ENCODE assay signal across 12 mouse cellular contexts in genomic region chr8:120685097-120685496, GRCm38 (mm10). TPM values are rescaled to one million over a fixed set of nuclear protein-coding genes. Genes with fewer than 3 reads are reported as not detected.
DNase-seq lines count a peak whose midpoint lies in the region; ATAC-seq and TF ChIP-seq lines count a peak whose summit lies in the region.
"Had no signal": no experiment of that assay in that cellular context is flagged by ENCODE, and none has a peak within 500 bp of the region (broad histone marks: within the 10 kb centered on the region; RNA-seq: fewer than 3 reads in every experiment).

No protein-coding gene starts in this region.

- no peak overlapping the region for H3K9ac ChIP-seq in intestine, embryonic 15.5 days

- TF ChIP-seq POLR2A in small intestine, adult 2 months (IDR thresholded peaks at IDR 0.05; ENCODE audit: low read depth, low read length) = no peak

- peaks cover 42% of the 10 kb centered on the region for H3K27me3 ChIP-seq in embryonic facial prominence, embryonic 10.5 days (replicated peaks; ENCODE audit: low read depth, poor library complexity, severe bottlenecking)
- no peaks in the 10 kb centered on the region; the same call in 1 of the 2 replicates for H3K27me3 ChIP-seq in intestine, embryonic 15.5 days (replicated peaks)
- no peaks in the 10 kb centered on the region for H3K27me3 ChIP-seq in small intestine, adult 2 months (ENCODE audit: control insufficient read depth, insufficient read depth, low read length)

- 69% methylated on average over 5 of the region's 5 CpGs for WGBS in embryonic facial prominence, embryonic 10.5 days
- WGBS in intestine, embryonic 15.5 days = 30% methylated on average over 5 of the region's 5 CpGs
- 26% methylated on average over 5 of the region's 5 CpGs for WGBS in small intestine, adult 2 months

- TF ChIP-seq CTCF in layer of hippocampus, adult 2 months (conservative IDR thresholded peaks at IDR 0.05) = no peak
- no peak for TF ChIP-seq CTCF in small intestine, adult 2 months (IDR thresholded peaks at IDR 0.05; ENCODE audit: extremely low read depth, insufficient read length, insufficient replicate concordance, low read depth, low read length)

- H3K4me1 ChIP-seq in embryonic facial prominence, embryonic 10.5 days = peaks cover 24% of the 10 kb centered on the region
- H3K4me1 ChIP-seq in intestine, embryonic 15.5 days (replicated peaks) = peaks cover 30% of the 10 kb centered on the region
- peaks cover 32% of the 10 kb centered on the region for H3K4me1 ChIP-seq in small intestine, adult 2 months (ENCODE audit: control insufficient read depth, insufficient read depth, insufficient read length, low read length)

- no peak overlapping the region for H3K4me3 ChIP-seq in layer of hippocampus, adult 2 months
- H3K4me3 ChIP-seq in embryonic facial prominence, embryonic 10.5 days = no peak overlapping the region
- H3K4me3 ChIP-seq in intestine, embryonic 15.5 days (replicated peaks) = no peak overlapping the region
- no peak overlapping the region for H3K4me3 ChIP-seq in small intestine, adult 2 months (ENCODE audit: low read depth, low read length)

- no peak for DNase-seq in layer of hippocampus, adult 2 months (ENCODE audit: low spot score in 2 of 2)
- DNase-seq in layer of hippocampus, adult 9-10 months (ENCODE audit: low spot score) = no peak
- DNase-seq in embryonic facial prominence, embryonic 10.5 days (ENCODE audit: low spot score) = no peak
- DNase-seq in kidney, adult 18-20 months = no peak
- no peak for DNase-seq in left cerebral cortex, adult 18-20 months (ENCODE audit: low spot score in 2 of 2)
- DNase-seq in thymus, postnatal 36 days = no peak
- DNase-seq: kidney, postnatal 14 days had no signal

- H3K4me2 ChIP-seq in intestine, embryonic 15.5 days (replicated peaks) = 0 out of 2 replicates have a peak overlapping the region, but pooled peaks have one; percentile 3

- 0 out of 2 replicates have a peak overlapping the region, but pooled peaks have one; percentile 28 for H3K27ac ChIP-seq in layer of hippocampus, adult 2 months
- peak overlapping the region; percentile 21; the same call in 1 of the 2 replicates for H3K27ac ChIP-seq in embryonic facial prominence, embryonic 10.5 days (replicated peaks)
- peak overlapping the region; percentile 85 for H3K27ac ChIP-seq in intestine, embryonic 15.5 days
- H3K27ac ChIP-seq in small intestine, adult 2 months (ENCODE audit: insufficient read depth, low read depth, low read length) = peak overlapping the region; percentile 59

- H3K9me3 ChIP-seq in embryonic facial prominence, embryonic 10.5 days = no peaks in the 10 kb centered on the region
- H3K9me3 ChIP-seq in intestine, embryonic 15.5 days = no peaks in the 10 kb centered on the region

- peak; percentile 76 for ATAC-seq in intestine, embryonic 15.5 days

- H3K36me3 ChIP-seq in embryonic facial prominence, embryonic 10.5 days (replicated peaks) = no peaks in the 10 kb centered on the region
- H3K36me3 ChIP-seq in intestine, embryonic 15.5 days = no peaks in the 10 kb centered on the region
- no peaks in the 10 kb centered on the region for H3K36me3 ChIP-seq in small intestine, adult 2 months (ENCODE audit: control insufficient read depth, insufficient read depth, low read length)

RNA-seq across cellular contexts. Expression of gene Emc8, which starts 16.7 kb away (rescaled TPM):
- total RNA-seq in layer of hippocampus, adult 2 months (2021) = 10 to 100 TPM; 74.1 to 85.4 TPM
- polyA plus RNA-seq in embryonic facial prominence, embryonic 10.5 days (2016; fragmentation: Nextera tagmentation; extraction: Ambion mirVana) = 388 and 400 TPM in 2 replicates
- polyA plus RNA-seq in intestine, embryonic 15.5 days (2015; fragmentation: Nextera tagmentation; extraction: Ambion mirVana) = 235 and 246 TPM in 2 replicates
- 65.0 and 109 TPM in 2 replicates for polyA plus RNA-seq in small intestine, adult 2 months (2012; rRNA removed)
- total RNA-seq in left cerebral cortex, adult 18-20 months (2021) = 10 to 100 TPM; 71.4 to 79.7 TPM

RNA-seq across cellular contexts. Expression of gene Cox4i1, which starts 17.1 kb away (rescaled TPM):
- total RNA-seq in layer of hippocampus, adult 2 months (2021) = 1,000 to 10,000 TPM in 1 of 2 experiments, 100 to 1,000 TPM in 1; 991 to 1,040 TPM
- 874 and 883 TPM in 2 replicates for polyA plus RNA-seq in embryonic facial prominence, embryonic 10.5 days (2016; fragmentation: Nextera tagmentation; extraction: Ambion mirVana)
- polyA plus RNA-seq in intestine, embryonic 15.5 days (2015; fragmentation: Nextera tagmentation; extraction: Ambion mirVana) = 1,472 and 1,529 TPM in 2 replicates
- 631 and 1,064 TPM in 2 replicates for polyA plus RNA-seq in small intestine, adult 2 months (2012; rRNA removed)
- 1,000 to 10,000 TPM; 1,182 TPM for total RNA-seq in left cerebral cortex, adult 18-20 months (2021)

RNA-seq across cellular contexts. Expression of gene Gm27021, which starts 17.2 kb away (rescaled TPM):
- under 1 TPM in 1 of 2 experiments, not detected in 1; 0.69 TPM for total RNA-seq in layer of hippocampus, adult 2 months (2021)
- 3.7 and 4.2 TPM in 2 replicates for polyA plus RNA-seq in embryonic facial prominence, embryonic 10.5 days (2016; fragmentation: Nextera tagmentation; extraction: Ambion mirVana)
- 2.0 and 2.2 TPM in 2 replicates for polyA plus RNA-seq in intestine, embryonic 15.5 days (2015; fragmentation: Nextera tagmentation; extraction: Ambion mirVana)
- 11.4 TPM in 1 of 2 replicates, not detected in the other for polyA plus RNA-seq in small intestine, adult 2 months (2012; rRNA removed)
- total RNA-seq in left cerebral cortex, adult 18-20 months (2021) = under 1 TPM; 0.59 to 0.91 TPM
- total RNA-seq: gastrocnemius, postnatal 4 days; megakaryocyte progenitor cell, adult 5-6 weeks had no signal

RNA-seq across cellular contexts. Expression of gene 1190005I06Rik, which starts 37.7 kb away (rescaled TPM):
- 10 to 100 TPM; 14.0 to 15.6 TPM for total RNA-seq in layer of hippocampus, adult 2 months (2021)
- 2.9 and 3.8 TPM in 2 replicates for polyA plus RNA-seq in embryonic facial prominence, embryonic 10.5 days (2016; fragmentation: Nextera tagmentation; extraction: Ambion mirVana)
- 1.3 and 2.5 TPM in 2 replicates for polyA plus RNA-seq in intestine, embryonic 15.5 days (2015; fragmentation: Nextera tagmentation; extraction: Ambion mirVana)
- 1.6 and 3.6 TPM in 2 replicates for polyA plus RNA-seq in small intestine, adult 2 months (2012; rRNA removed)
- total RNA-seq in left cerebral cortex, adult 18-20 months (2021) = 10 to 100 TPM; 10.1 to 15.6 TPM

RNA-seq across cellular contexts. Expression of gene Irf8, which starts 51.1 kb away (rescaled TPM):
- 1 to 10 TPM; 4.7 to 5.2 TPM for total RNA-seq in layer of hippocampus, adult 2 months (2021)
- polyA plus RNA-seq in embryonic facial prominence, embryonic 10.5 days (2016; fragmentation: Nextera tagmentation; extraction: Ambion mirVana) = 4.6 and 5.8 TPM in 2 replicates
- polyA plus RNA-seq in intestine, embryonic 15.5 days (2015; fragmentation: Nextera tagmentation; extraction: Ambion mirVana) = 41.9 and 46.6 TPM in 2 replicates
- 48.7 and 124 TPM in 2 replicates for polyA plus RNA-seq in small intestine, adult 2 months (2012; rRNA removed)
- total RNA-seq in left cerebral cortex, adult 18-20 months (2021) = 1 to 10 TPM; 4.1 to 4.8 TPM
- polyA plus RNA-seq: C2C12 had no signal

Comparison
In these comparisons a context has a peak if more than half of its experiments do, and no peak if none do; other contexts are left out.
1. H3K27ac ChIP-seq: peak in every context shown above with its lines; median percentile 85 in intestine, embryonic 15.5 days; 59 in small intestine, adult 2 months; 28 in layer of hippocampus, adult 2 months; 21 in embryonic facial prominence, embryonic 10.5 days.